Mouse (Mus musculus) mesoderm, embryonic 11.5 days (tissue): ENCODE measurements around the gene Sox5.

Source experiments
- DNase-seq: peaks from one replicate; pipeline ENCODE4 v3.0.0-alpha.2; 2012; ENCODE audit warnings: low read depth, low spot score

Sox5 gene

GRCm38 (mm10) chr6:144129927-144130326 lies 651.9 kb downstream of the Sox5 start:
- no peak for DNase-seq

GRCm38 (mm10) chr6:144119961-144120360 lies 661.8 kb downstream of the Sox5 start:
- DNase-seq = no peak

- DNase-seq = no peak
Measured at GRCm38 (mm10) chr6:144116646-144117045, 665.1 kb downstream of the Sox5 start.

GRCm38 (mm10) chr6:144111561-144111960 lies 670.2 kb downstream of the Sox5 start:
- DNase-seq = no peak

GRCm38 (mm10) chr6:144106848-144107247 lies 674.9 kb downstream of the Sox5 start:
- DNase-seq = peak; percentile 12

GRCm38 (mm10) chr6:144105645-144106044 lies 676.1 kb downstream of the Sox5 start:
- no peak for DNase-seq

- no peak for DNase-seq
Measured at GRCm38 (mm10) chr6:144103612-144104011, 678.2 kb downstream of the Sox5 start.

GRCm38 (mm10) chr6:144100852-144101251 lies 680.9 kb downstream of the Sox5 start:
- DNase-seq = no peak

GRCm38 (mm10) chr6:144098119-144098518 lies 683.7 kb downstream of the Sox5 start:
- DNase-seq = peak; percentile 38

- no peak for DNase-seq
Measured at GRCm38 (mm10) chr6:144088256-144088655, 693.5 kb downstream of the Sox5 start.

- DNase-seq = no peak
Measured at GRCm38 (mm10) chr6:144086096-144086810, 695.5 kb downstream of the Sox5 start.

- DNase-seq = no peak
Measured at GRCm38 (mm10) chr6:144082297-144082696, 699.5 kb downstream of the Sox5 start.

GRCm38 (mm10) chr6:144077826-144078225 lies 704.0 kb downstream of the Sox5 start:
- no peak for DNase-seq

GRCm38 (mm10) chr6:144076376-144076775 lies 705.4 kb downstream of the Sox5 start:
- no peak for DNase-seq

- no peak for DNase-seq
Measured at GRCm38 (mm10) chr6:144075327-144075941, 706.3 kb downstream of the Sox5 start.

GRCm38 (mm10) chr6:144074826-144075225 lies 707.0 kb downstream of the Sox5 start:
- peak; percentile 31 for DNase-seq

GRCm38 (mm10) chr6:144070461-144070860 lies 711.3 kb downstream of the Sox5 start:
- DNase-seq = no peak

GRCm38 (mm10) chr6:144067491-144067890 lies 714.3 kb downstream of the Sox5 start:
- DNase-seq = no peak

GRCm38 (mm10) chr6:144062428-144062827 lies 719.3 kb downstream of the Sox5 start:
- no peak for DNase-seq

- no peak for DNase-seq
Measured at GRCm38 (mm10) chr6:144061814-144062213, 720.0 kb downstream of the Sox5 start.

- DNase-seq = no peak
Measured at GRCm38 (mm10) chr6:144057098-144057632, 724.6 kb downstream of the Sox5 start.

GRCm38 (mm10) chr6:144056252-144057097 lies 725.3 kb downstream of the Sox5 start:
- DNase-seq = peak; percentile 49
